Mouse (Mus musculus): ENCODE data around the gene Tnks1bp1. TPM values are rescaled to one million over a fixed set of nuclear protein-coding genes. Genes with fewer than 3 reads are reported as not detected.

Gene Tnks1bp1
- polyA plus RNA-seq, 1 experiment from 2014 or later, result 7.0 TPM

DNA sequence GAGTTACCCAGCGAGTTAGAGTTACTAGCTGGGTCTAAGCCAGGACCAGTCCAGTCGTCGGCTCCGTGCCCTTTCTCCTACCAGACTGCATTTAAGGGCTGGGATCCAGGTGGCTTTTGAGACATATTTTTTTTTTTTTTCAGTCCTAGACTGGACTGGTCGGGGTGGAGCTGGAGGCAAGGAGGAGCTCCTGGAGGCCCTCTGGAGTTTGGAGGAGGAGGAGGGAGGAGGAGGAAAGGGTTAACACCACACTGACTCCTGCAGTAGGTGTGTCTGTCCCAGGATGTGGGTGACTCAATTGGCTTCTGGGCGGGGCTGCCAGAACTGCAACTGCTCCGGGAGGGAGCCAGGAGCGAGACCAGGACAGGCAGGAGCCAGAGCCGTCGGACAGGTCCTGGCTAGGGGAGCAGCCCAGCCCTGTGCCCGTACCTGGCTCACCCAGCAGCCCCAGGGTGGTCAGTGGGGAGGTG lies 12.8 kb downstream of the Tnks1bp1 start:
- peak overlapping the region; percentile 19 for H3K4me3 ChIP-seq (ENCODE audit: low read depth, low read length)
- H3K27ac ChIP-seq (replicated peaks; ENCODE audit: low read depth, low read length), result no peak overlapping the region; the same call in 1 of the 2 replicates
- no peaks in the 10 kb centered on the region for H3K4me1 ChIP-seq (ENCODE audit: control insufficient read depth, insufficient read depth, low read length)
- WGBS, result 3% methylated on average over 11 of the region's 11 CpGs
- H3K9ac ChIP-seq (ENCODE audit: low read length), result peak overlapping the region; percentile 2; the same call in 1 of the 2 replicates
- H3K9me3 ChIP-seq (ENCODE audit: control insufficient read depth, low read length), result no peaks in the 10 kb centered on the region
- ATAC-seq (ENCODE audit: insufficient number of reproducible peaks, low FRiP score, low TSS enrichment, low read depth) (peak; percentile 85), DNase-seq (ENCODE audit: low spot score) (peak; percentile 69)
- peaks cover 18% of the 10 kb centered on the region for H3K36me3 ChIP-seq (ENCODE audit: control insufficient read depth, insufficient read depth, low read length)
- H3K4me2 ChIP-seq (ENCODE audit: low read depth, severe bottlenecking), result peak overlapping the region; percentile 36
- no peaks in the 10 kb centered on the region for H3K27me3 ChIP-seq (ENCODE audit: control insufficient read depth, insufficient read depth, low read length)

DNA sequence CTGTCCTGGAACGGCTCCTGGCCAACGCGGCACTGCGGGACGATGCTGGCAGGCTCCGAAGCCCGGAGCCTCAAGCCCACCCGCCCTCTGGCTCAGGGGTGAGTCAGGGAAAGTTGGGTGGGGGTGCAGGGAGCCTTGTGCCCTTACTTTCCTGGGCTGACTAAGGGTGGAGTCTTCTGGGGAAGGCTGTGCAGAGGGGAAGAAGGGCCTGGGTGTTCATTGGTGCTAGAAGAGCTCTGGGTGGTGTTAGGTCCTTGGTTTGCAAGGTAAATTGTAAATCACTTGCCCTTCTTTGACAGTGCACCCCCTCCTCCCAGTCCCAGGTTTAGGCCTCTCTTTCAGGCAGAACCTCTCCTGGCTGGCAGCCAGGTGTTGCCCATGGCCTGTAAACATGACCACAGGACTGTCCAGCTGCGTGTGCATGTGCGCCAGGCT lies 13.3 kb downstream of the Tnks1bp1 start:
- 16% methylated on average over 10 of the region's 10 CpGs for WGBS
- no peaks in the 10 kb centered on the region for H3K27me3 ChIP-seq (ENCODE audit: control insufficient read depth, insufficient read depth, low read length)
- DNase-seq (ENCODE audit: low spot score) (peak; percentile 31), ATAC-seq (ENCODE audit: insufficient number of reproducible peaks, low FRiP score, low TSS enrichment, low read depth) (peak; percentile 64; the same call in 1 of the 2 replicates)
- H3K9me3 ChIP-seq (ENCODE audit: control insufficient read depth, low read length), result no peaks in the 10 kb centered on the region
- H3K4me1 ChIP-seq (ENCODE audit: control insufficient read depth, insufficient read depth, low read length), result no peaks in the 10 kb centered on the region
- H3K27ac ChIP-seq (replicated peaks; ENCODE audit: low read depth, low read length), result no peak overlapping the region; the same call in 1 of the 2 replicates
- H3K9ac ChIP-seq (ENCODE audit: low read length), result peak overlapping the region; percentile 2; the same call in 1 of the 2 replicates
- peak overlapping the region; percentile 19 for H3K4me3 ChIP-seq (ENCODE audit: low read depth, low read length)
- H3K4me2 ChIP-seq (ENCODE audit: low read depth, severe bottlenecking), result peak overlapping the region; percentile 36
- peaks cover 15% of the 10 kb centered on the region for H3K36me3 ChIP-seq (ENCODE audit: control insufficient read depth, insufficient read depth, low read length)

DNA sequence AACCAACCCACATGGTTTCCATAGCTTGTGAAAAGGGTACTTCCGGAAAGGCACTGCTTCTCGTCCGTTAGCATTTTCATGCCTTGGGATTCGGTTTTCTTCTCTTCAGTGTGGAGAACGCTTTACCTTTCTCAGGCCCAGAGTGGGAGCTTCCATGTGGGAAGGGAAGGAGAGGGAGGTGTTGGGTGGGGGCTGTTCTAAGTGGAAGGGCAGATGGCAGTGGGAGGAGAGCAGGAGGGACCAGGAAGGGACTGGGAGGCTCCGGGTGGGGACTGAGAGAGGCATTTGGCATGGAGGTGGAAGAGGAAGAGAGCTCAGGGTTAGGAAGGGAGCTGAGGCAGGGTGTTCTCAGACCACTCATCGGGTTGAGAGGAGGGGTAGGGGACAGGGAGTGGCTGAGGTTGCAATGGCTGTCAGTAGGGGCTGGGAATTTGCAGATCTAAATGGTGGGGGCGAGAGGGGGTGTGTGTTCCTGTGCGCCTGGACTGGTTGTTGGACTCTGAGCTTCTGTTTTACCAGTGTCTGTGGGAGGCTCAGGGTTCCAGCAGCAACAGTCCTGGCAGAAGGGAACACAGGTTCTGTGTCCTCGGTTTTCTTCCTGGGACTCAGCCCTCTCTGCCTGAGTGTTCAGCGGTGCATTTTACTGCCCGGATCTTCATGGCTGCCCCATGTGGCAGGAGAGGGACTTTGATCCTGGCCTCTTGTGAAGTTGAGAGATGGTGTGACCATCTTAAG lies 17.5 kb downstream of the Tnks1bp1 start:
- no peaks in the 10 kb centered on the region for H3K9me3 ChIP-seq (ENCODE audit: control insufficient read depth, low read length)
- H3K9ac ChIP-seq (ENCODE audit: low read length), result no peak overlapping the region
- H3K4me1 ChIP-seq (ENCODE audit: control insufficient read depth, insufficient read depth, low read length), result no peaks in the 10 kb centered on the region
- no peak overlapping the region for H3K4me2 ChIP-seq (ENCODE audit: low read depth, severe bottlenecking)
- H3K27me3 ChIP-seq (ENCODE audit: control insufficient read depth, insufficient read depth, low read length), result no peaks in the 10 kb centered on the region
- H3K27ac ChIP-seq (replicated peaks; ENCODE audit: low read depth, low read length), result no peak overlapping the region
- 68% methylated on average over 12 of the region's 12 CpGs for WGBS
- H3K4me3 ChIP-seq (ENCODE audit: low read depth, low read length), result no peak overlapping the region
- H3K36me3 ChIP-seq (ENCODE audit: control insufficient read depth, insufficient read depth, low read length), result peaks cover 2% of the 10 kb centered on the region; the same call in 1 of the 2 replicates
- DNase-seq (ENCODE audit: low spot score) (no peak), ATAC-seq (ENCODE audit: insufficient number of reproducible peaks, low FRiP score, low TSS enrichment, low read depth) (no peak)

DNA sequence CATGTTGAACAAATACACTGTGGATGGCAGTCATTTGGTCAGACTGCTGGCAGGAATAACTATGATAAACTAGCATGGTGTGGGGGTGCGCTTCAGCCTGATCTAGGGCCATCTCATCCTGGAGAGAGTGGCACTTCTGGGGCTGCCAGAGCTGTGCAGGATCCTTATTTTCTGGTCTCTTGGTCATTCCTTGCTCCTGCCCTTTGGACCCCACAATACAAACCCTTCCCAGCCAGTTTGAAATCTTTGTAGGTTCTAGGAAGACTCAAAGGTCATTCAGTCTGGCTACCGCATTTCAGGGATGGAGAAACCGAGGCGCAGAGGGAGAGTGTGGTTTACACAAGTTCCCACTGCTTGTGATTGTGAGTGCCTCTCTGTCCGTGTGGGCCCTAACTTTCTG lies 19.1 kb downstream of the Tnks1bp1 start:
- Histone ChIP-seq H3K27ac (replicated peaks; ENCODE audit: low read depth, low read length) (no peak overlapping the region), H3K4me1 (ENCODE audit: control insufficient read depth, insufficient read depth, low read length) (no peaks in the 10 kb centered on the region), H3K9ac (ENCODE audit: low read length) (no peak overlapping the region), H3K27me3 (ENCODE audit: control insufficient read depth, insufficient read depth, low read length) (no peaks in the 10 kb centered on the region), H3K4me2 (ENCODE audit: low read depth, severe bottlenecking) (no peak overlapping the region), H3K4me3 (ENCODE audit: low read depth, low read length) (no peak overlapping the region), H3K36me3 (ENCODE audit: control insufficient read depth, insufficient read depth, low read length) (peaks cover 2% of the 10 kb centered on the region; the same call in 1 of the 2 replicates), H3K9me3 (ENCODE audit: control insufficient read depth, low read length) (no peaks in the 10 kb centered on the region)
- DNase-seq (ENCODE audit: low spot score) (no peak), ATAC-seq (ENCODE audit: insufficient number of reproducible peaks, low FRiP score, low TSS enrichment, low read depth) (no peak)
- 95% methylated on average over 5 of the region's 5 CpGs for WGBS

DNA sequence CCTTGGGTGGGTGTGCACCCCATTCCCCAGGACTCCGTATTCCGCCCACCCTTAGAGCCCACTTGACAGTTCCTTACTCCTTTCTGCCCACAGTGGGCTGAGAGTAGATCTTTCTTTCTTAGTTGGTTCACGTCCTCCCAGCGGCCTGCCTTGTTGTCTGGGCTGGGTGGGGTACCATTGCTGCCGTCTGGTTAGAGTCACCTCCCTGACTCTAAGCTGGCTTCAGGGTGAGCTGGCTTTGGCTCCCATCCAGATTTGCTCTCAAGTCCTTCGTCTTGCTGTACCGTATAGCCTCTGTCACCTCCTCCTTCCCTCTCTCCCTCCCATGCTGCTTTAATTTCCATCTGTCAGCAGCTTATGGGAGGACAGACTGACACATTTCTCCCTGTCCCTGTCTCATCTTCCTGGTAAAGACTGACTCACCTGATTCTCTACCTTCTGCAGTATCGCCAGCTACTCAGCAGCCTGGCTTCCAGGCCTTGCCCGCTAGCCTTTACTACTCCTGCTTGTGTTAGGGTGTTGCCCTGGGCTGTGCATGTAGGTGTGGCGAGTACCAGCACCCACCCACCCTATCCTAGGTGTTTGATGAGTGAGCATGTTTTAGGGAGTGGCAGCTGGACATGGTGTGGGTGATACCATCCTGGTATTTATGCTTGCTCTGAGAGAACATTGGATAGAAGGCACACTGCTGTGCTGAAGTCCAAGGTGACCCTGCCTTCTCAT lies 20.2 kb downstream of the Tnks1bp1 start:
- H3K27me3 ChIP-seq (ENCODE audit: control insufficient read depth, insufficient read depth, low read length), result no peaks in the 10 kb centered on the region
- WGBS, result 89% methylated on average over 10 of the region's 10 CpGs
- H3K9ac ChIP-seq (ENCODE audit: low read length), result no peak overlapping the region
- no peaks in the 10 kb centered on the region for H3K4me1 ChIP-seq (ENCODE audit: control insufficient read depth, insufficient read depth, low read length)
- no peak overlapping the region for H3K4me2 ChIP-seq (ENCODE audit: low read depth, severe bottlenecking)
- H3K36me3 ChIP-seq (ENCODE audit: control insufficient read depth, insufficient read depth, low read length), result peaks cover 2% of the 10 kb centered on the region; the same call in 1 of the 2 replicates
- H3K4me3 ChIP-seq (ENCODE audit: low read depth, low read length), result no peak overlapping the region
- DNase-seq (ENCODE audit: low spot score) (no peak), ATAC-seq (ENCODE audit: insufficient number of reproducible peaks, low FRiP score, low TSS enrichment, low read depth) (no peak)
- H3K27ac ChIP-seq (replicated peaks; ENCODE audit: low read depth, low read length), result no peak overlapping the region
- H3K9me3 ChIP-seq (ENCODE audit: control insufficient read depth, low read length), result no peaks in the 10 kb centered on the region

DNA sequence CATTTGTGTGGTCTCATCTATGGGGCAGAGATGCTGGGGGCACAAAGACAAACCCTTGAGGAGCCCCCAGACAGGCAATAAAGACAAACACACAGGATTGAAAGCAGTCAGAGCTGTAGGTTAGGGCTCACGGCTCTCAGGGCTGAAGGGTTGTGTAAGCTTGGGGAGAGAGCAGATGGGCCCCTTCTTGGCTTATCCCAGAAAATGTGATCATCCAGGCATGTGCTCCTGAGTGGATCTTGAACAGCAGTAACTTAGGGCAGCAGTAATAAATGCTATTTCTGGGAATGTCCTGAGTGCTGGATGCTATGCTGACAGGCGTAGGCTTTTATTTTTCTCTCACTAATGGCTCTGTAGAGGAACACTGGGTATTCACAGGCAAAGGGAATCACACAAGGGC lies 20.8 kb downstream of the Tnks1bp1 start:
- ATAC-seq (ENCODE audit: insufficient number of reproducible peaks, low FRiP score, low TSS enrichment, low read depth), result no peak
- no peak for DNase-seq (ENCODE audit: low spot score)
- Histone ChIP-seq H3K27me3 (ENCODE audit: control insufficient read depth, insufficient read depth, low read length) (no peaks in the 10 kb centered on the region), H3K27ac (replicated peaks; ENCODE audit: low read depth, low read length) (no peak overlapping the region), H3K36me3 (ENCODE audit: control insufficient read depth, insufficient read depth, low read length) (peaks cover 2% of the 10 kb centered on the region; the same call in 1 of the 2 replicates), H3K9me3 (ENCODE audit: control insufficient read depth, low read length) (no peaks in the 10 kb centered on the region), H3K4me2 (ENCODE audit: low read depth, severe bottlenecking) (no peak overlapping the region), H3K4me3 (ENCODE audit: low read depth, low read length) (no peak overlapping the region), H3K4me1 (ENCODE audit: control insufficient read depth, insufficient read depth, low read length) (no peaks in the 10 kb centered on the region), H3K9ac (ENCODE audit: low read length) (no peak overlapping the region)
- 78% methylated on average over 2 of the region's 2 CpGs for WGBS

DNA sequence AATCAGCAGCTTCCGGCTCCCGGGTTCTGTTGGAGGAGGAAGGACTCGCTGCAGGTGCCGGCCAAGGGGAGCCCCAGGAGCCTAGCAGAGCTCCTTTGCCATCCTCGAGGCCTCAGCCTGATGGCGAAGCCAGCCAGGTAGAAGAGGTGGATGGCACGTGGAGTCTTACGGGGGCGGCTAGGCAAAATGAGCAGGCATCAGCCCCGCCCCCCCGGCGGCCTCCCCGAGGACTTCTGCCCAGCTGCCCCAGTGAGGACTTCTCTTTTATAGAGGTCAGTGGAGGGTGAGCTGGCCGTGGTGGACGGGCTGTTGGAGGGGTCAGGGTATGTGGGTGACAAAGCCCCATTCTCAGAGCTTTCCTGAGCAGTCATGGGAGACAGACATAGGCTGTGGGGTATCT lies 22.3 kb downstream of the Tnks1bp1 start:
- Histone ChIP-seq H3K27ac (replicated peaks; ENCODE audit: low read depth, low read length) (no peak overlapping the region), H3K4me2 (ENCODE audit: low read depth, severe bottlenecking) (no peak overlapping the region), H3K36me3 (ENCODE audit: control insufficient read depth, insufficient read depth, low read length) (peaks cover 2% of the 10 kb centered on the region; the same call in 1 of the 2 replicates), H3K27me3 (ENCODE audit: control insufficient read depth, insufficient read depth, low read length) (no peaks in the 10 kb centered on the region), H3K4me1 (ENCODE audit: control insufficient read depth, insufficient read depth, low read length) (no peaks in the 10 kb centered on the region), H3K9me3 (ENCODE audit: control insufficient read depth, low read length) (no peaks in the 10 kb centered on the region), H3K9ac (ENCODE audit: low read length) (no peak overlapping the region), H3K4me3 (ENCODE audit: low read depth, low read length) (no peak overlapping the region)
- DNase-seq (ENCODE audit: low spot score) (no peak), ATAC-seq (ENCODE audit: insufficient number of reproducible peaks, low FRiP score, low TSS enrichment, low read depth) (no peak)
- WGBS, result 71% methylated on average over 15 of the region's 15 CpGs

DNA sequence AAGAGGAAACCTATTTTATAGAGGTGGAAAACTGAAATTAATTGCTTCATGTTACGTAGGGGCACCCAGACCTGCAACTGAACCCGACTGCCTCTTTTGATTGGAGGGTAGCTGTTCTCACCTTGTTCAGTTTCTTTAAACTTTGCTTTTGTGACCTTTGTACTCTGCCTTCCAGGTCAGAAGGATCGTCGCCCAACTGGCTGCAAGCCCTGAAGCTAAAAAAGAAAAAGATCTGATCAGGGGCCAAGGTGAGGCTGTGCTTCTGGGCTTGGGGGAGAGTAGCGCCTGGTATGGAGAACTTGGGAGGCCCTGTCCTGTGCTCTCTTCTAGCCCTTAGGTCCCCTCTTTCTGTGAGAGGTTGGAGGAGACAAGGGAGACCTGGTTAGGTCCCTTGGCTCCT lies 24.1 kb downstream of the Tnks1bp1 start:
- no peaks in the 10 kb centered on the region for H3K4me1 ChIP-seq (ENCODE audit: control insufficient read depth, insufficient read depth, low read length)
- DNase-seq (ENCODE audit: low spot score) (no peak), ATAC-seq (ENCODE audit: insufficient number of reproducible peaks, low FRiP score, low TSS enrichment, low read depth) (no peak)
- no peak overlapping the region for H3K27ac ChIP-seq (replicated peaks; ENCODE audit: low read depth, low read length)
- no peak overlapping the region for H3K4me3 ChIP-seq (ENCODE audit: low read depth, low read length)
- H3K9me3 ChIP-seq (ENCODE audit: control insufficient read depth, low read length), result no peaks in the 10 kb centered on the region
- WGBS, result 88% methylated on average over 5 of the region's 5 CpGs
- H3K36me3 ChIP-seq (ENCODE audit: control insufficient read depth, insufficient read depth, low read length), result no peaks in the 10 kb centered on the region
- H3K4me2 ChIP-seq (ENCODE audit: low read depth, severe bottlenecking), result no peak overlapping the region
- H3K9ac ChIP-seq (ENCODE audit: low read length), result no peak overlapping the region
- H3K27me3 ChIP-seq (ENCODE audit: control insufficient read depth, insufficient read depth, low read length), result no peaks in the 10 kb centered on the region
